8 mouse cellular contexts compared by ENCODE assay signal in genomic region chr11:8457951-8458350, GRCm38 (mm10).
DNase-seq lines count a peak whose midpoint lies in the region; ATAC-seq and TF ChIP-seq lines count a peak whose summit lies in the region.

No protein-coding gene starts in this region.

- H3K9ac ChIP-seq in kidney, embryonic 15.5 days = no peak overlapping the region

- H3K9me3 ChIP-seq in kidney, embryonic 15.5 days (replicated peaks) = no peaks in the 10 kb centered on the region

- no peaks in the 10 kb centered on the region for H3K27me3 ChIP-seq in kidney, embryonic 15.5 days

- ATAC-seq in kidney, embryonic 15.5 days (replicated peaks; ENCODE audit: low FRiP score) = no peak

- no peak for TF ChIP-seq CTCF in gastrocnemius, adult 2 months (IDR thresholded peaks at IDR 0.05)

- peaks cover 48% of the 10 kb centered on the region for H3K4me1 ChIP-seq in kidney, embryonic 15.5 days

- no peak overlapping the region for H3K4me3 ChIP-seq in gastrocnemius, adult 2 months
- H3K4me3 ChIP-seq in kidney, embryonic 15.5 days (replicated peaks) = no peak overlapping the region

- H3K36me3 ChIP-seq in kidney, embryonic 15.5 days = peaks cover 21% of the 10 kb centered on the region

- no peak for DNase-seq in gastrocnemius, adult 2 months
- no peak for DNase-seq in gastrocnemius, adult 8-10 months (ENCODE audit: low spot score in 2 of 2)
- DNase-seq in retina, postnatal 1 day = peak; percentile 31
- DNase-seq in retina, embryonic 14.5 days (ENCODE audit: low spot score) = no peak
- DNase-seq in adrenal gland, adult 8-10 months = no peak
- DNase-seq in urinary bladder, postnatal 36 days (ENCODE audit: low spot score in 2 of 2) = no peak
- no peak for DNase-seq in testis, postnatal 10 days (ENCODE audit: low spot score)

- peak overlapping the region; percentile 55 for H3K27ac ChIP-seq in gastrocnemius, adult 2 months
- H3K27ac ChIP-seq in kidney, embryonic 15.5 days = peak overlapping the region; percentile 60

- intact Hi-C loops in gastrocnemius, adult 2 months (cut with DNase I) = no loop called here

- WGBS in kidney, embryonic 15.5 days = 46% methylated on average over 5 of the region's 5 CpGs

- H3K4me2 ChIP-seq in kidney, embryonic 15.5 days = no peak overlapping the region
